Mouse (Mus musculus) c-Kit-positive CD71-positive TER-119-negative erythroid progenitor cells, embryonic 14.5 days (primary cell): ENCODE data around the gene Bcl2l12.

Experiments
- DNase-seq: peaks from one replicate; pipeline ENCODE4 v3.0.0-alpha.2; 2013; ENCODE audit warnings: low read depth

Bcl2l12 gene

DNA sequence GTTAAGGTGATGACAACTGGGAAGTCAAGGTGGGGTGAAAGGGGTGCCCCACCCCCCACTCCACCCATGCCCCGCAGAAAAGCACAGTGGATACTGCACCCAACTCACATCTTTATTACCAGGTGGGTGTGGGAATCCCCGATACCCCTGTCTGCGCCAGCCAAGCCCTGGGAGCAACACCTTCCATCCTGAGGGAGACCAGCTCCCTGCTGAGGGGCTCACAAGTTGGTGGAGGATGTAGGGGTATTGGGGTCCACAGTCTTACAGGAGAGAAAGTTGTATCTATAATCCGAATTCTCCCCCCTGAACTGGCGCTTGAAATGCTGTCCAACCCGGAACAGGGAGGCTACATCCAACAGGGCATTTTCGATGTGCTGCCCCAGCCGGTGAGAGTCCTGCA is 39.2 kb downstream of the Bcl2l12 start:
- DNase-seq: no peak

DNA sequence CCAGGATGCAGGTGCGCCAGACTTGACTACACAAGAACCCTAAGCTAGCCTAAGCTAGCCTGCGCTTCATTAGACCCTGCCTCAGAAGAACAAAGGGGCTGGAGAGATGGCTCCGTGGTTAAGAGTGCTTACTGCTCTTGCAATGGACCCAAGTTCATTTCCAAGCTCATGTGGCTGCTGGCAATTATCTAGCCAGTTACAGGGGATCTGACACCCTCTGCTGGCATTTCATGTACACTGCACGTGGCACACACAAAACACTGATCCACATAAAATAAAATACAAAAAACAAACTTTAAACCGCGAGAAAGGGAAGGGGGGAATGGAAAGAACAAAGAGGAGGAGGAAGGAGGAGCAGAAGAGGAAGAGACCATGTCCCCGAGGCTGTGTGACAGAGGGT is 40.3 kb downstream of the Bcl2l12 start:
- DNase-seq: no peak

- no peak for DNase-seq
Measured at GRCm38 (mm10) chr7:44957183-44957835, 41.2 kb downstream of the Bcl2l12 start.

- no peak for DNase-seq
Measured at GRCm38 (mm10) chr7:44956266-44956665, 42.2 kb downstream of the Bcl2l12 start.

DNA sequence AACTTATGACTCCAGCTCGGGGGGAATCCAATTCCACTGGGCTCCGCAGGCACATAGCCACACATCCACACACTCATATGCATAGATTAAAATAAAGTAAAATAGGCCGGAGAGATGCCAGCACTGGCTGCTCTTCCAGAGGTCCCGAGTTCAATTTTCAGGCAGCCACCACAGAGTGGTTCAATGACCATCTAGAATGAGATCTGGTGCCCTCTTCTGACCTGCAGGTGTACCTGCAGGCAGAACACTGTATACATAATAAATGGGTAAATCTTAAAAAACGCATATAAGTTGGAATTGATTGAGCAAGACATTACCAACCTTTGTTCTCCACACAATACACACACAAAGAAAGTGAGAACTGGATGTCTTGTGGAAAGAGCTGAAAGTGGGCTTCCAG is 42.9 kb downstream of the Bcl2l12 start:
- no peak for DNase-seq

DNA sequence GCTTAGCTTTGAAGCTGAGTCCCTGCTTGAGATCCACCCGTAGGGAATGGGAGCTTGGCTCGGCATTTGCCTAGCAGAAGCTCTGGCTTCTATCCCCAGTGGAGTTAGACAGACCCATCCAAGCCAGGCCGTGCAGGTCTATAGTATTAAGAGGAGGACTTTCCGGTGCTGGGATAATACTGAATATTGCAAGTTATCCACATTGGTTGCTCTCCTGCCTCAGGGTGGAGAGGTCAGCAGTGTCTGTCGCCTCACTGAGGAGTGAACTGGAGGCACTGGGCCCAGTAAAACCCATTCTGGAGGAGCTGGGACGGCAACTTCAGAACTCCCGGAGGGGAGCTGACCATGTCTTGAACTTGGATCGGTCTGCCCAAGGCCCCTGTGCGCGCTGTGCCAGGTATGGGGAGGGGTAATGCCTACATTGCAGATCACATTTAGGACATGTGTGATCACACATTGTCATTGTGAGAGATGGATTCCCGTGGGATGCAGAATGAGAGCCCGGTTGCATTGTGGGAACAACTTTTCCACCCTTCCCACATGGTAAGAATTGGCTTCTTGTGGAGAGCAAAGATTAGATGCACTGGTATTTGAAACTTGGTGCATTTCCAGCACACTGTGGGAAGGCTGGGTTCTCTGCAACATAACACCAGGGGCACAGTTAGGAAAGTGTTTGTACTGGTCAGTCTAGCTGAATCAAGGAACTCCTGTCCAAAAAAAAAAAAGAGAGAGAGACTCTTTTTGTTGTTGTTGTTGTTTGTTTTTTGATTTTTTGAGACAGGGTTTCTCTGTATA is 44.2 kb downstream of the Bcl2l12 start:
- no peak for DNase-seq

- DNase-seq: no peak
Measured at GRCm38 (mm10) chr7:44953561-44953960, 45.0 kb downstream of the Bcl2l12 start.

DNA sequence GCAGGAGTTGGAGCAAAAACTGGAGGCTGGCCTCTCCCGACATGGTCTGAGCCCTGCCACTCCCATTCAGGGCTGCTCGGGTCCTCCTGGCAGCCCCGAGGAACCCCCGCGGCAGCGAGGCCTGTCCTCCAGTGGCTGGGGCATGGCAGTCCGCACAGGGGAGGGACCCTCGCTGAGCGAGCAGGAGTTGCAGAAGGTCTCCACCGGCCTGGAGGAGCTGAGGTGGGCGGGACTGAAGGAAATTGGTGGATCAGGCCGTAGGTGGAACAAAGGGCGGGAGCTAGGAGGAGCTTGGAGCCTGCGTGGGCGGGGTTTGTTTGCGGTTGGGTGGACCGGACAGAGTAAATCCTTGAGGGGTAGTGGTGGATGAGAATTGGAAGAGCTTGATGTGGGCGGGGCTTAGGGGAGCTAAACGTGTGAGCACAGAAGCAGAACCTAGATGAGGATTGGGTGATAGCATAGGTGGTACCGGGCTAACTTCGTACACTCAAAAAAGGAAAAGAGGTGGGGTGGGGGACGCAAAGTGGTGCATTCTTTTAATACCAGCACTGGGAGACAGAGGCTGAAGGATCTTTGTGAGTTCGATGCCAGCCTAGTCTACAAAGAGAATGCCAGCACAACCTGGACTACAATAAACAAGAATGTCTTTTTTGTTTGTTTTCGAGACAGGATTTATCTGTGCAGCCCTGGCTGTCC is 45.8 kb downstream of the Bcl2l12 start:
- DNase-seq: peak; percentile 88

GRCm38 (mm10) chr7:44951960-44952359 is 46.6 kb downstream of the Bcl2l12 start:
- DNase-seq: peak; percentile 70

- no peak for DNase-seq
Measured at GRCm38 (mm10) chr7:44949922-44950321, 48.6 kb downstream of the Bcl2l12 start.

GRCm38 (mm10) chr7:44942904-44943303 is 55.6 kb downstream of the Bcl2l12 start, which contains the start of gene Tsks:
Gene Tsks (plus strand): TSS chr7:44943204.
- DNase-seq: no peak
